Mouse (Mus musculus): ENCODE data around the gene Phf13.

The Phf13 gene

DNA sequence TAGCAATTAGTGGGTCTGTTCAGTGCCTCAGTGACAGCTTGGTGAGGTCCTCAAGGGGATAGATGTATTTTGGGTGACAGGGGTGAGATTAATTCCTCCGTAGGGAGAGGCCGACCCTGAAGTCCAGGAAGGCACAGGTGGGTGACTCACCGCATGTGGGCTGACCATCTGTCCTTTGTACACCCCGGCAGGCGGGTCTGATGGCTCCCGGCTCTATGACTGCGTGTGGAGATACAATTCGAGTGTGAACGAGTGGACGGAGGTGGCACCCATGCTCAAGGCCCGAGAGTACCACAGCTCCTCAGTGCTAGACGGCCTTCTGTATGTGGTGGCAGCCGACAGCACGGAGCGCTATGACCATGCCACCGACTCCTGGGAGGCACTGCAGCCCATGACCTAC, 16.1 kb upstream of the Phf13 start:
- no peak for DNase-seq (ENCODE audit: low spot score)

DNA sequence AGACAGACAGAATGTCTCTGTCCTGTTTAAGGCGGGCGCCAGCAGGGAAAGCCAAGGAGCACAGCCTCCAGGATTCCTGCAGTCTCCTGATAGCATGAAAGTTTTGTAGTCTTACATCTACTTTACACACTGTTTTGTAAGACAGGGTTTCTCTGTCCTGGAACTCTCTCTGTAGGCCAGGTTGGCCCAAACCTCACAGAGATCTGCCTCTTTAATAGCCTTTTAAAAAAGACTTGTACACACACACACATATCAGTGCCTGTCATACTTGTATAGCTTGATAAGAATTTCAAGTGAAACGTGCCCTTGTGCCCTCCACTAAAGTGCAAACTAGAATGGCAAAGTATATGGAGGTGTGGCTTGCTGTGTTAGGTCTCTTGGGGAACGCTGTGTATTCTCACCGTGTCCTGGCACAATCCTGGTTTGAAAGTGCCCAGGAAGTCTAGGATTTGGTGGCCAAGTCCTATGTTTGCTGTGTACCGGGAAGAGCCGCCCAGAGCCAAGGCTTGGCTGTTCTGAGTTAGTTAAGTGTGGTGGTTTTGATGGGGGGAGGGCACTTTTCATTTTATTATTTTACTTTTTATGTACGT, 15.2 kb upstream of the Phf13 start:
- DNase-seq (ENCODE audit: low spot score): no peak

DNA sequence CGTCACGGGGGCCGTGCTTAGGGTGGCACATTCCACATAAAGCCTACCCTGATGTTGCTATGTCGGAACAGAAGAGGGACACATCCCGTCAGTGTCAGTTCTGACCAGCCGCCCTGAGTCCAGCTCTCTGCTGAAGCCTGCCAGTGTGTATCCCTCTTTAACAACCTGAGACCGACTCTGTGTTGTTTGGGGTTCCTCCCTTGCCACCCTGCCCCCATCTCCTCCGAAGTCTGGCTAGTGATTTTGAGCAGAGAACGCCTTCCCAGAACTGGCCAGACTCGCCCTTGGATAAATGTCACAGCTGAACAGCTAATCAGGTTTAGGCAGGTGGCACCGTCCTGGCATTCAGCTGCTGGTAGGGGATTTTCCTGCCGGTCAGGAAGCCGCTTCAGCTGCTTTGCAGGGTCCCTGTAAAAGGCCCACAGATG, 14.7 kb upstream of the Phf13 start:
- DNase-seq (ENCODE audit: low spot score): peak; percentile 33

DNA sequence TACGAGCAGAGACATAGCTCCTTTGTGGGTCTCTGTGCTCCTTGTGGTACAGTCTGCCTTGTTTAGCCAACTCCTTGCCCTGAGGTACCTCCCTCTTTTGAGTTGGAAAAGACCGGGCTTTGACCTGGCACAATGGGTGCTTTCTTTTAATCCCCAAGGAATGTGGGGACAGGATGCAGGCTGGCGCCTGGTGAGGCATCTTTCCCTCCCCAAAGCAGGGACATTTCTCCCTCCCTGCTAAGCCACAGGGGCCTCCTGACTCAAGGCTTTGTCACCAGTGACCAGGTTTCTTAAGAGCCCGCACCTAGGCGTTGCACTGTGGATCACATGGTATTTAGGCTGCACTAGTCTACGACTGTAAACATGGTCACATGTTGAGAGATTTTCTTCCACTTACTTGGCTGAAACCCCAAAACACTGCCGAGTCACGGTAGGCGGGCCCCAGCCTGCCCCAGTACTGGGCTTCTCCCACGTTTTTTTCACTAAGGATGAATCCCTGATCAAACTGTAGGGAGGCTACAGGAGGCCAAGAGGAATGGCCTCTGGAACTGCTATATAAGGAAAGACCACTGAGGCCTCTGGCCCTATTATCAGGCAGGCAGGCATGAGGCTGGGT, 14.1 kb upstream of the Phf13 start:
- DNase-seq (ENCODE audit: low spot score): peak; percentile 45

DNA sequence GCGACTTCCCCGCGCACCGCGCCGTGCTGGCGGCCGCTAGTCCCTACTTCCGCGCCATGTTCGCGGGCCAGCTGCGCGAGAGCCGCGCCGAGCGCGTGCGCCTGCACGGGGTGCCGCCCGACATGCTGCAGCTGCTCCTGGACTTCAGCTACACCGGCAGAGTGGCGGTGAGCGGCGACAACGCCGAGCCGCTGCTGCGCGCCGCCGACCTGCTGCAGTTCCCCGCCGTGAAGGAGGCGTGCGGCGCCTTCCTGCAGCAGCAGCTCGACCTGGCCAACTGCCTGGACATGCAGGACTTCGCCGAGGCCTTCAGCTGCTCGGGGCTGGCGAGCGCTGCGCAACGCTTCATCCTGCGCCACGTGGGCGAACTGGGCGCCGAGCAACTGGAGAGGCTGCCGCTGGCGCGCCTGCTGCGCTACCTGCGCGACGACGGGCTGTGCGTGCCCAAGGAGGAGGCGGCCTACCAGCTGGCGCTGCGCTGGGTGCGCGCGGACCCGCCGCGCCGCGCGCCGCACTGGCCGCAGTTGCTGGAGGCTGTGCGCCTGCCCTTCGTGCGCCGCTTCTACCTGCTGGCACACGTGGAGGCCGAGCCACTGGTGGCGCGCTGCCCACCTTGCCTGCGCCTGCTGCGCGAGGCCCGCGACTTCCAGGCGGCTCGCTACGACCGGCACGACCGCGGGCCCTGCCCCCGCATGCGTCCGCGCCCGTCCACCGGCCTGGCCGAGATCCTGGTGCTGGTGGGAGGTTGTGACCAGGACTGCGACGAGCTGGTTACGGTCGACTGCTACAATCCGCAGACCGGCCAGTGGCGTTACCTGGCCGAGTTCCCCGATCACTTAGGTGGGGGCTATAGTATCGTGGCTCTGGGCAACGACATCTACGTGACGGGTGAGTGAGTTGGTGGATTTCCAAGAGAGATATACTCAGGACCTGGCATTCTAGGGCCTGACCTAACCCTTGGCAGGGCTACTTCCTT, 13.3 kb upstream of the Phf13 start:
- DNase-seq (ENCODE audit: low spot score): peak; percentile 38

DNA sequence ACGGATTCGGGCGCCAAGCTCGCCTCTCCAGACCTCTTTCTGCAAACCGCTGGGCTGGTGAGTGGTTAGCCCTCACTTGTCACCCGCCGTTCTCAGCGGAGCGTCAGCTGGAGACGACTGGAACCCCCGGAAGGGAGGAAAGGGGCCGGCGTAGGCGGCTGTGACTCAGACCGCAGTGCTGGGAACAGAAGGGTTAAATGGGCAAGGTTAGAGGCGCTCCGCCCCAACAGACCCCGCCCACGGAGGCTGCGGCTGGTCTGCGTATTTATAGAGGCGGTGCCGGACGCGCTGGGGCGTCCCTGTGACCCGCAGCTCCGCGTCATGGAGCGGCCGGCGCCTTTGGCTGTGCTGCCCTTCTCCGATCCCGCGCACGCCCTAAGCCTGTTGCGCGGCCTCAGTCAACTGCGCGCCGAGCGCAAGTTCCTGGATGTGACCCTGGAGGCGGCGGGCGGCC, 12.6 kb upstream of the Phf13 start, which contains the start of gene Klhl21:
Gene Klhl21 (plus strand): TSS at position 182 of the 454 bp plus-strand sequence.
- DNase-seq (ENCODE audit: low spot score): peak; percentile 94

DNA sequence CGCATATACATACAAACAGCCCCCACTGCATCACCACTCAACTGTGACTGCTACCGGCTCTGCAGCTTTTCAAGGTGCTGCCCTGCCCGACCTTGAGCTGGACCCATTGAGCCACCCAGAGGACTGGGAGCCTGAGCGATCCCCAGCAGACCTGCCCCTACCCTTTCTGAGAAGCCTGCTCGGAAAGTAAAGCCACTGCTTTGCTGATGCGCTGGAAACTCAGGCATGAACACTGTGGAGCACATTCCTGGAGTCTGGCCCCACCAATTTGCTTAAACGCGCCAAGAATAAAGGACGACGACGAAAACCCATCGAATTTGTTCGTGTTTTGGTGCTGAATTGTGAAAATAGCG, 12.1 kb upstream of the Phf13 start:
- DNase-seq (ENCODE audit: low spot score): no peak

DNA sequence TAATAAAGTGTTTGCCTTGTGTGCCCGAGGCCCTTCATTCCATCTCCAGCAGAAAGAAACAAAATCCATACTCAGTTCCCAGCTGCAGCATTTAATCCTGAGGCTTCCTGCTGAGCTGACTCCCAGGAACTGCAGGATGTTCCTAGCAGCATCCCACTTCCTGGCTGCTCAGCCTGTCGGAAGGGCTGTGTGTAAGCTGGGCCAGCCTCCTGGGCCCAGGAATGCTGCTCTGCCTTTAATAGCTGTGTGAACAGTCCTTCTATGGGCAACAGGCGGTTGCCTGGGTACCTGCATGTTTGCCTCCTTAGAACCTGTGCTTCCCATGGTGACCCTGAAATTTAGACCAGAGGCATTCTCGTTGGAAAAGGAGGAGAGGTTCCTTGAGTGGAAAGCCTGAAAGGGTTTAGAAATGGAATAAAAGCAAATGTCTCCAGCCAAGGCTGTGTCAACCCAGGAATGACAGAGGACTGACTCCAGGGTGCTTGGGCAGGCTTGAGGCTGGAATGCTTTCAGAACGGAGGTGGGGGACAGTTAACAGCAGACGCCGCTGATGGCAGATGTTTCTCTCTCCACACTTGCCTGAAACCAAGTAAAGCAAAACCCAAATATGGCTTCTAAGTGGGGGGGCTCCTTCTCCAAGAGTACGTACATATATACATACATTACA, 11.6 kb upstream of the Phf13 start:
- no peak for DNase-seq (ENCODE audit: low spot score)

DNA sequence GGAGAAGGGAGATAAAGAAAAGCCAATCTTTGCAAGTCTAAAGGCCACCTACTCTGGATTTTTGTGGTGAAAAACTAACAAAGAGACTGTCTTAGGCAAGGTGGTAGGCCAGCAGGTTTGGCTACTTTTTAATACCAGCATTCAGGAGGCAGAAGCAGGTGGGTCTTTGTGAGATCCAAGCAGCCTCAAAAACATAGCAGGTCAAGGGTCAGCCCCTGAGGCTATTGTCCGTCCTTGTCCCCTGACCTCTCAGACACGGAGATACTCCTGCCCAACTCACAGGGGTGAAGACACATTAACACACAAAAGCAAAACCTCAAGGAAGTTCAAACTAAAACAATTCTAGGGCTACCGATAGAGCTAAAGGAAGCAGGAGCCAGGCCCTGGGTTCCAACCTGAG, 10.8 kb upstream of the Phf13 start:
- no peak for DNase-seq (ENCODE audit: low spot score)

DNA sequence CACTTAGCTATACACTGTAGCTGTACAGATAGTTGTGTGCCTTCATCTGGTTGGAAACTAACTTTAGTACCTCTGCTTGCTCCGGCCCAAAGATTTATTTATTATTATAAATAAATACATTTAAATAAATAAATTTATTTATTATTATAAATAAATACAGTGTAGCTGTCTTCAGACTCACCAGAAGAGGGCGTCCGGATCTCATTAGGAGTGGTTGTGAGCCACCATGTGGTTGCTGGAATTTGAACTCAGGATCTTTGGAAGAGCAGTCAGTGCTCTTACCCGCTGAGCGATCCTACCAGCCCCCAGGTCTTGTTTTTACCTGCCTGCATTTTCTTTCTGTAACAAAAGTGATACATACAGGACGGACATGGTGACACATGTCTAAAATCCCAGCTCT, 10.1 kb upstream of the Phf13 start:
- DNase-seq (ENCODE audit: low spot score): no peak

DNA sequence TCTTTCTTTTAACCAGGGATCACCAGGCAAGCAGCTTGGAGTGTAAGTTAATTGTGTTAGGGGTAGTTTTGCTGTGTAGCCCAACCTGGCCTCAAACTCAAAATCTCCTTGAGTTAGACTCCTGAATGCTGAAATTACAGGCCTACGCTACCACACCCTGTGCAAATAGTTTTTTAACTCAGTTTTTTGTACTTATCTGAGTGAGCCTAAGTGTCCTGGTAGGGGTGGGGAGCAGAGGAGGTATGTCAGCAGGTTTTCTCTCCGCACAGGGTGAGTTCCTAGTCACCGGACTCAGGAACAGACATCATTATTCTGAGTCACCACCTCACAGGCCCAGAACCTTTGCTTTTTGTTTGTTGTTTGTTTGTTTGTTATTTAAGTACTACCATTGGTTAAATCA, 6.0 kb upstream of the Phf13 start:
- no peak for DNase-seq (ENCODE audit: low spot score)

DNA sequence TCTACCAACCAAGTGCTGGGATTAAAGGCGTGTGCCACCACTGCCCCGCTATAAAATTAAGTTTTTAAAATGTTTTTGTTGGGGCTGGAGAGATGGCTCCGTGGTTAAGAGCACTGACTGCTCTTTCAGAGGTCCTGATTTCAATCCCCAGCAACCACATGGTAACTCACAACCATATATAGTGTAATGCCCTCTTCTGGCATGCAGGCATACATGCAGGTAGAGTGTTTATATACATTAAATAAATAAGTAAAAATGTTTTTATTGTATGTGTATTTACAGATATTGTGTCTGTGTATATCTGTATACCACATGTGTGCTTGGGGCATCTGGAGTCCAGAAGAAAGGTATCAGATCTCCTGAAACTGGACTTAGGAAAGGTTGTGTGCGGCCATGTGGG, 5.3 kb upstream of the Phf13 start:
- DNase-seq (ENCODE audit: low spot score): no peak

DNA sequence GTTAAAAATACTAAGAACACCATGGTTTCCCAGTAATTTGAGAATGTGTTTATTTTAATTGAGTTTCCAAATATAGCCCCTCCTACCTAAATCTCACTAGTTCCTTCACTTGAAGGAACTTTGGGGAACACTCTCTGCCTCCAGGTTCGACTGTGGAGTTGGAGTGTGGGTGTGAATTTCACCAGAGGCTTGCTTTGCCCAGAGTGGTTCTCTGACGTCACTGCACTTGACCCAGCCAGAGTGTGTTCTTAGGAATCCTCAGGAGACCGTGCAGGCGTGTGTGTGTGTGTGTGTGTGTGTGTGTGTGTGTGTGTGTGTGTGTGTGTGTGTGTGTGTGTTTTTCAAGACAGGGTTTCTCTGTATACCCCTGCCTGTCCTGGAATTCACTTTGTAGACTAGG, 4.8 kb upstream of the Phf13 start:
- DNase-seq (ENCODE audit: low spot score): no peak

DNA sequence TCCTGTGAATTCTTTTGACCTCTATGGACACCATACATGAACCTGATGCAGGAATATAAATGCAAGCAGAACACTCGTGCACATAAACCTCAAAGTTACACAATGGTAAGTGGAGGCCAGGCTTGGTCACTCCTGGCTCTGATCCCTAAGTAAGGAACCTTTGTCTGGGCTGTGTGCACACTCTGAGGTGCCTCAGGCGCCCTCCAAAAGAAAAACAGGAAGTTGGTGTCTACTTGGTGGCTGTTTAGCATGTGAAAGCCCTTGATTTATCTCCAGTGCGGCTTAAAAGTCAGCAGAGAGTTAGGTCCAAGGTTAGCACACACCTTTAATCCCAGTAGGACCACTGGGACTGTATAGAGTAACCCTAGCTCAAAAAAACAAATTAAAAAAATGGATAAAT, 3.4 kb upstream of the Phf13 start:
- DNase-seq (ENCODE audit: low spot score): no peak

DNA sequence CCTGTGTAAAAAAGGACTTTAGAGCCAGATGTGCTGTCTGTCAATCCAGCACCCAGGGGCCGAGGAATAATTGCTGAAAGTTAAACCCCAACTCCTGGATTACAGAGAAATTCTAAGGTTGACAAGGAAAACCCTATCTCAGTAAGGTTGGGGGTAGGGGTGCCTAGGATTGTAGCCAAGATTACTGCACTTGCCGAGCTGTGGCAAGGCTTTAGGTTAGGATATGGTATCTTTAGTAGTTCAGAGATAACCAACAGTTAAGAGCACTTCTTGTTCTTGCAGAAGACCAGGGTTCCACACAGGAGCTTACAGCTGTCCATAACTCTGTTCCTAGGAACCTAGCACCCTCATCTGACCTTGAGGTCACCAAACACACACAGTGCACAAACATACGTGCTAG, 1.6 kb upstream of the Phf13 start:
- no peak for DNase-seq (ENCODE audit: low spot score)

DNA sequence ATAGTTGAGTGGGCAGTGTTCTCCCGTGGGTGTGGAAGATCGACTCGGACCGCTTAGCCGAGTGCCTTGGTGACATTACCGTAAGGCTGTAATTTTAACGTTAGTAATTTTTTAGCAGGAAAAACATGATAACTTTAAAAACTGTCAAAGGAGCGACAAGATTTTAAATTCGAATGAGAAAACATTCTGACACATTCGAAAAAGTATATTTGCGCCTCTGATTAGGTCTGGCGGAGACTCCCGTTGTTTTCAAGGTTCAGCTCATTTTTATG, 829 bp upstream of the Phf13 start:
- DNase-seq (ENCODE audit: low spot score): no peak

DNA sequence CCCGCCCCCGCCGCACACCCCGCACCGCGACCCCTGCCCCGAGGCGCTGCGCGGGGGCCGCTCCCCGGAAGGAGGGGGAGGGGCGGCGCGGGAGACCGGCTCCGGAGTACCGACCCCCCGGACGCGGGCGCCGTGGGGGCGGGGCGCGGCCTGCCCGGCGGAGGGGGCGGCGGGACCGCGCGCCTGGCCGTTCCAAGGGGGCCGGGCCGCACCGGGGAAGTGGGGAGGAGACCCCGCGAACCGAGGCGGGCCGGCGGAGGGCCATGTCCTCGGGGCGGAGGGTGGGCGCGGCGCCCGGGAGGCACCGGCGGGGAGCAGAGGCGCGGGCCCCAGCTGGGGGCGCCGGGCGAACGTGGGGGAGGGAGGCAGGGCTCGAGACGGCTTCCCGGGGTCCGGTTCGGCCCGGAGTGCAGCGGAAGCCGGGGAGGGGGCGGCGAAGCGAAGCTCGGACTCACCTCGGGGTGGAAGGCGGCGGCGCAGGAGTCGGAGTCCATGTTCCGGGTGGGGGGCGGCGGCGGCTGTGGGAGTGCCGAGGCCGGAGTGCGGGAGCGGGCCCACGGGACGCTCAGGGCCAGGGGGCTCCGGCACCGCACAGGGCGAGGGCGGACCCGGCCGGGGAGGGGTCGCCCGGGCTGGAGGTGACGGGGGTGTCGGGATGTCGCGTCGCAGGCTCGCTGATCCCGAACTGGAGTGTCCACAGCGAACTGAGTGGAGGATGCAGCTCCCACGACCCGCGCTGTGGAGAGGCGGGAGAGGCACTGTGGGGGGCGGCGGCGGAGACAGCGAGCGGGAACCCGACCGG, 486 bp downstream of the Phf13 start:
- no peak for DNase-seq (ENCODE audit: low spot score)

DNA sequence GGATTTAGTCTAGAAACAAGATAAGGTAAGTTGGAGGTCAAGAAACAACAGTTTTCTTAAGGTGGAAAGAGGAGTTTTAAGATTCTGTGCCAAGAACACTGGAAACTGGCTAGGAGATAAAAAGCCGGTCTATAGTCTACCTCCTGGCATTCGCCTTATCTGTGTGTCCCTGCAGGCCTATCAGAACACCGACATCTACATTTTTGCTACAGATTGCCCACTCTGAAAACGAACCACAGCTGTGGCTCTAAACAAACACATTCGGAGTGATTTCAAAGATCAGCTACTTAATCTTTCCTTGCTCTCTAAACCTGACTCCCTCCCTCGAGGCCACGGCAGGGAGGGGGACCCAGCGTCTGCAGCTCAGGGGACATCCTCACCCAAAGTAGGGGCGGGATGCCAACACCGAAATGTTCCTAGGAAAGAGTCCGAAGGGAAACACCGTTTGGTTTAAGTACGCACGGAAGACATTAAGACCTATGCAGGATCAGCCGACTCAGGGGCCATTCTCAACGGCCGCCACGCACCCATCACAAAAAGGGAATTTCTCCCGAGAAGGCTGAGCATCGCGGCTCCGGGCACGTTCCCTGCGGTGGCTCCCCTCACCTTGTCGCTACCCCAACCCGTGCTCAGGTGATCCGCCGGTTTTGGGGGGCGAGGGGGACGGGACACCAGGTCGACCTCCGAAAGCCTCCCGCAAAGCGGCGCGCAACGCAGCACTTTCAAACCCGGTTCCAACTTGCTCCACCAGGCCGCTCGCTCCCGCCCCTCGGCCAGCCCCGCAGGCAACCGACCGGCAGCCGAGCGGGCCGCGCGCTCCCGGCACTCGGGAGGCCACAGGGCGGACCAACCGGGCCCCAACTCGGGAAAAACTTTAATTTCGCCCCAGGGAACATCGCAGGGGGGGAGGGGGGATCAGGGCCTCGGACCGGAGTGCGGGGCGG, 1.6 kb downstream of the Phf13 start:
- DNase-seq (ENCODE audit: low spot score): peak; percentile 36

DNA sequence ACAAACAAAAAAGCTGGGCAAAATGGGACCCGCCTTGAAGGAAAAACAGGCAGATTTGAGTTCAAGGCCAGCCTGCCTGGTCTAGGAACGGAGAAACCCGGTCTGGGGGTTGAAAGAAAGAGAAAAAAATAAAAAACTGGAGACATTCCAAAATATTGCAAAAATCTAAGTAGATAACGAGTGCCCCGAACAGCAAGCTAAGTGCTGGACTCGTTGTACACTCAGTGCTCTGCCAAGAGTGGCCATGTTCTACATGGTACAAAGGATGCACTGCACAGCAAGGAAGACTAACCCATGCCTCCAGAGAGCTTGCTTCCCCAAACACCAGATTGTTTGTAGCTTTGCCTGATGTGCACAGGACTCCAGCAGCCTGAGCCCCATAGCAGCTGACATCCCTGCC, 3.0 kb downstream of the Phf13 start:
- DNase-seq (ENCODE audit: low spot score): no peak

DNA sequence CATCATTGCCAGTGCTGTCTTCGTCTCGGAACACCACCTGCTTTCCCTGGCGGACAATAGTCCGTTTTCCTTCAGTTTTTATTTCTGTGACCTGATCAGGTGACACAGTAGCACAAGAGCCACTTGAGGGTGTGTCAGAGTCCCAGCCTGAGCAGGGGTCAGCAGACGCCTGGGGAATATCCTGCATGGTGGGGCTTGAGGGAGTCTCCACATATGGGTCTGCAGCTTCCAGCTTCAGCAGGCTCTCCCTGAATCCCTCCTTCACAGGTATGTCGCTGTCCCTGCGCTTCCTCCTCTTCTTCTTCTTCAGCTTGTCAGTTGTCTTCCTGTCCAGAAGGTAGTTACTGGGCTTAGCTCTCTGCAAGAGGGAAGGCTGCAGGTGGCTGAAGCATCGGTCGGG, 4.0 kb downstream of the Phf13 start:
- DNase-seq (ENCODE audit: low spot score): no peak

DNA sequence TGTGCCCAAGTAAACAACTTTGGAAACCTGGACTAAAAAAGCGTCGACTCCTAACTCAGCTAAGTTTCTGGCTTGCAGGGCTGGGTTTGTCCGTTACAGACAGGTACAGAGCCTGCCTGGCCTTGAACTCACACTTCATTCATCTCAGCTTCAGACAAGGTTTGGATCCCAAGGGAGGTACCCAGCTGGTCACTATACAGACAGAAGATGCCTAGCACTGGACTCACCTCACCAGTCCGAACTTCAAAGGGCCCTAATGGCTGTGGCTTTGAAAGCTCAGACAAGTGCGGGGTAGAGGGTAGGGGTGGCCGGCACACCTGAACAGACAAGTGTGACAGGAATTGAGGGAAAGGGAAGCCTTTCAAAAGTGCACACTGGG, 7.0 kb downstream of the Phf13 start:
- DNase-seq (ENCODE audit: low spot score): no peak
